Mouse (Mus musculus): ENCODE data around the gene Pfdn2.

DNA sequence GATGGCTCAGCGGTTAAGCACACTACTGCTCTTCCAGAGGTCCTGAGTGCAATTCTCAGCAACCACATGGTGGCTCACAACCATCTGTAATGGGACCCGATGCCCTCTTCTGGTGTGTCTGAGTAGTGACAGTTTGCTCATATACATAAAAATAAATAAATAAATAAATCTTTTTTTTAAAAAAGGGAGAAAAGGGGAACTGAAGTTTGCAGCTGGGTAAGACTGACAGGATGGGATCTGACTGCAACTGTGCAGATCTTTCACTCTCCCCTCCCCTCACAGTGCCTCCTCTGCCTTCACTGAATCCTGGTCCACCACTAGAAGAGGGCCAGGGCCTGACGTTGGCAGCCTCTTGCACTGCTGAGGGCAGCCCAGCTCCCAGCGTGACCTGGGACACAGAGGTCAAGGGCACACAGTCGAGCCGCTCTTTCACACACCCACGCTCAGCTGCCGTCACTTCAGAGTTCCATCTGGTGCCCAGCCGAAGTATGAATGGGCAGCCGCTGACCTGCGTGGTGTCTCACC, 36.7 kb downstream of the Pfdn2 start:
- TF ChIP-seq CTCF (conservative IDR thresholded peaks at IDR 0.05; ENCODE audit: low read length) (no peak), POU5F1 (IDR thresholded peaks at IDR 0.05; ENCODE audit: borderline replicate concordance, low read length) (no peak), NANOG (IDR thresholded peaks at IDR 0.05; ENCODE audit: borderline replicate concordance, low read length) (no peak)
